Mouse (Mus musculus) testis, adult 2 months (tissue): ENCODE measurements at regions not wholly inside any gene's neighbourhood (a gene's known extent, or its start where the extent isn't known, plus 50 kb on each side); places are given as distances from the start of the nearest gene placed in this dataset.
A peak's percentile ranks its signal among the peaks of the same experiment; 100 is the strongest.

ENCODE experiments used
- H3K27ac ChIP-seq: fragments of 200-500 bp; 2 replicates; pipeline ENCODE4 v1.5.1; 2012; ENCODE audit warnings: low read depth, low read length; ENCODE audit not compliant: control insufficient read depth, insufficient read depth
- H3K27me3 ChIP-seq: fragments of 200-500 bp; 2 replicates; pipeline ENCODE4 v1.6.1; 2012; ENCODE audit warnings: mild to moderate bottlenecking, low read length, moderate library complexity; ENCODE audit not compliant: control insufficient read depth, insufficient read depth
- H3K36me3 ChIP-seq: fragments of 200-500 bp; 2 replicates; pipeline ENCODE4 v1.6.1; 2012; ENCODE audit warnings: mild to moderate bottlenecking, low read length; ENCODE audit not compliant: control insufficient read depth, insufficient read depth
- H3K4me1 ChIP-seq: fragments of 200-500 bp; 2 replicates; pipeline ENCODE4 v1.6.1; 2012; ENCODE audit warnings: low read length; ENCODE audit not compliant: control insufficient read depth, insufficient read depth
- H3K4me3 ChIP-seq: fragments of 200-500 bp; 2 replicates; pipeline ENCODE4 v1.5.1; 2012; ENCODE audit warnings: low read depth, mild to moderate bottlenecking, low read length, moderate library complexity, mixed read lengths; ENCODE audit not compliant: control insufficient read depth
- CTCF ChIP-seq: fragments of 200-500 bp; IDR thresholded peaks from 2 replicates; pipeline ENCODE4 v1.5.1; 2012; ENCODE audit warnings: low read depth, mild to moderate bottlenecking, inconsistent platforms, low read length, moderate library complexity; ENCODE audit not compliant: control insufficient read depth, insufficient read depth, insufficient replicate concordance
- POLR2A ChIP-seq: fragments of 200-500 bp; IDR thresholded peaks from 2 replicates; pipeline ENCODE4 v1.6.1; 2012; ENCODE audit warnings: low read depth, mild to moderate bottlenecking, inconsistent platforms, low read length, moderate library complexity; ENCODE audit not compliant: control insufficient read depth

DNA sequence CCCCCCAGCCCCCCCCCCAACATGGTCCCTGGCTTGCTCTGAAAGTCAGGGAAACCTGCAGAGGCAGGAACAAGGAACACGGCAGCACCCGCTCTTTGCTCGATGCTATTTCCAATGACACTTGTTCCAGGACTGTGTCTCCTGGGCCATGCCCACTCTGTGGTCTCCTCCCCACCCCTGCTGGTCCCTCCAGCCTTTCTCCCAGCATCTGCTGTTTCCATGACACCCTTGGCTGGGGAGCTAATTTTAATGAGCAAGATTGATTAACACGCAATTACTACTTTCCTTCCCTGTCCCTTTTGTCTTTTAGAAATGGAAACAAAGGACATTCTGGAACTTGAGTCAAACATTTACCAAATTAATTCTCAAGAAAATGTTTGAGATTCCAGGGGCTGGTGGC is 83.6 kb upstream of the Igsf21 start:
- TF ChIP-seq CTCF (no peak), POLR2A (no peak)
- no peak overlapping the region for H3K4me3 ChIP-seq
- H3K27me3 ChIP-seq: no peaks in the 10 kb centered on the region
- no peaks in the 10 kb centered on the region for H3K36me3 ChIP-seq
- H3K4me1 ChIP-seq: peaks cover 2% of the 10 kb centered on the region; the same call in 1 of the 2 replicates
- no peak overlapping the region for H3K27ac ChIP-seq

GRCm38 (mm10) chr4:140326706-140327440 is 80.3 kb upstream of the Igsf21 start:
- TF ChIP-seq POLR2A: no peak
- TF ChIP-seq CTCF: no peak
- no peak overlapping the region for H3K27ac ChIP-seq
- no peaks in the 10 kb centered on the region for H3K36me3 ChIP-seq
- H3K4me3 ChIP-seq: peak overlapping the region; percentile 4
- peaks cover 2% of the 10 kb centered on the region; the same call in 1 of the 2 replicates for H3K4me1 ChIP-seq
- no peaks in the 10 kb centered on the region for H3K27me3 ChIP-seq

GRCm38 (mm10) chr4:140325677-140326052 is 79.1 kb upstream of the Igsf21 start:
- Histone ChIP-seq H3K36me3 (no peaks in the 10 kb centered on the region), H3K4me1 (peaks cover 2% of the 10 kb centered on the region; the same call in 1 of the 2 replicates), H3K27me3 (no peaks in the 10 kb centered on the region), H3K4me3 (no peak overlapping the region), H3K27ac (no peak overlapping the region)
- TF ChIP-seq CTCF (no peak), POLR2A (no peak)

DNA sequence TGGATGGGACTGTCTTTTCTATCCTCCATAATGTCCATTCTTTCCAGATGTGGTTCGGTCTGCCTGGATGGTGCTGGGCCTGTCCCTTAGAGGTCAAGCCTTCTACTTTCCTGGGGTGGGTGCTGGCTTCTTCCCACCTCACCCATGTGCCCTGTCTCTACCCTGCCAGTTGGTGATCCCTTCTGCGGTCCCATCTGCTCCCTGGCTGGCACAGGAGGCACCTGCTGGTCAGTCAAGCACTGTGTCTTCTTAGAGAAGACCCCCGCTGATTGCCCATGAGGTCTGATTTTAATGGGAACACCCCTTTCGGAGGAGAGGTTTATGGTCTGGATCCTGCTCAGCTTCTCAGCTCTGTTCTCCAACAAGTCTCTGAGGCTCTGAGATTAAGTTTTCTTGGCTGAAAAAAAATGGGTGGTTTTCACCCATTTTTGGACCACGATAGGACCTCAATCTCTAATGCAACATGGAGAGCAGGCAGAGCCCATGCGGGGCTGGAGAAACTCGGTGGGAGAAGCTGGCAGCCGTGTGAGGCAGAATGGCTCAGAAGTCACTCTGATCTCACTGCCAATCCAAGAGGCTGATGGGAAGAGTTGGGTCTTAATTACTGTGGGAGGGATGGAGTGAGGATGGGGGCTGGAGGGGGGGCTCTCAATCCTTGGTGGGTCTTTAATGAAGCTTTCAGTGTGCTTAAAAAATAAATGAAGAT is 78.5 kb upstream of the Igsf21 start:
- H3K4me3 ChIP-seq: no peak overlapping the region
- no peaks in the 10 kb centered on the region for H3K27me3 ChIP-seq
- no peak overlapping the region for H3K27ac ChIP-seq
- peaks cover 2% of the 10 kb centered on the region; the same call in 1 of the 2 replicates for H3K4me1 ChIP-seq
- TF ChIP-seq POLR2A (no peak), CTCF (no peak)
- no peaks in the 10 kb centered on the region for H3K36me3 ChIP-seq

DNA sequence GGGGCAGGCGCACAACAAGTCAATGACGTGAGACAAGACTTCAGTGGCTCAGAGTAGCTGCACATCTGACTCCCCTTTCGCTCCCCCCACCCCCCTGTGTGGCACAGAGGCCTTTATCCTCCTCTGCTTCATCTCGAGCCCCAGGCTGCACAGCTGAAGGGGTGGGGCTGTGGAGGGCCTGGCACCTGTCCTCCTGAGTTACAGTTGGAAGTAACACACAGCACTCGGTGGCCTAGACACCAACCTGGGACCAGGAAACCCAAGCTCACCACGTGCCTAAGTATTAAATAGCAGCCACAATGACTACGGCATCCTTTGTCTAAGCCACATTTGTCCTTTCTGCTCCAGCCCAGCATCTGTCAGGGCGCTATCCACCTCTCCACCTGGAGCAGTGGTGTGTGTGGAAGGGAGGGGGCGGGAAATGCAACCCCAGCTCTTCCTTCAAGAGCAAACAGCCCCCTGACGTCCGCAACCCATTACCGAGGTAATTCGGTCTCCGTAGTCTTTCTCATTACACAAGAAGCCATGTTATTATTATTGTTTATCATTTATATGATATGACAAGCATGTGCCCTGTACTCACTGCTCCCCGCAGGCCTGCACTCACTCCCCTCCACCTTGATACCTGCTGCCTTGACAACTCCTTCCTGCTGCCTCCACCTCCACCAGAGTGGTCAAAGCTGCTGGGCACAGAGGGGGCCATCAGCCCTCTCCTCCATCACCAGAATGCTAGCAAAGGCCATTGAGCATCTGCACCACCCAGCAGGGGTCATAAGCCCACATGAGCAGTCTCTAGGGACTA is 73.7 kb upstream of the Igsf21 start:
- H3K36me3 ChIP-seq: no peaks in the 10 kb centered on the region
- TF ChIP-seq CTCF (no peak), POLR2A (no peak)
- H3K4me1 ChIP-seq: no peaks in the 10 kb centered on the region
- H3K27ac ChIP-seq: no peak overlapping the region
- no peaks in the 10 kb centered on the region for H3K27me3 ChIP-seq
- H3K4me3 ChIP-seq: no peak overlapping the region

- no peaks in the 10 kb centered on the region for H3K27me3 ChIP-seq
- no peak overlapping the region for H3K4me3 ChIP-seq
- H3K36me3 ChIP-seq: no peaks in the 10 kb centered on the region
- H3K4me1 ChIP-seq: no peaks in the 10 kb centered on the region
- TF ChIP-seq CTCF (no peak), POLR2A (no peak)
- H3K27ac ChIP-seq: no peak overlapping the region
Observed at GRCm38 (mm10) chr4:140312635-140313034, 66.1 kb upstream of the Igsf21 start.

- Histone ChIP-seq H3K4me3 (no peak overlapping the region), H3K27me3 (no peaks in the 10 kb centered on the region), H3K36me3 (no peaks in the 10 kb centered on the region), H3K27ac (no peak overlapping the region), H3K4me1 (no peaks in the 10 kb centered on the region)
- TF ChIP-seq POLR2A (no peak), CTCF (no peak)
Observed at GRCm38 (mm10) chr4:140307481-140307880, 60.9 kb upstream of the Igsf21 start.
